Mouse (Mus musculus) G1E (cell line): ENCODE results near the gene Tshz2.

Source experiments
- CTCF ChIP-seq: IDR thresholded peaks from 2 replicates; pipeline ENCODE4 v1.5.1; 2012; ENCODE audit warnings: low read depth, low read length, inconsistent platforms, mixed read lengths
- GATA1 ChIP-seq: IDR thresholded peaks from 2 replicates; pipeline ENCODE4 v1.6.1; 2012; ENCODE audit warnings: borderline replicate concordance, low read length, inconsistent platforms, mixed read lengths
- GATA2 ChIP-seq: IDR thresholded peaks from 2 replicates; pipeline ENCODE4 v1.6.1; 2012; ENCODE audit warnings: low read depth, low read length, inconsistent platforms, borderline replicate concordance
- POLR2AphosphoS5 ChIP-seq: IDR thresholded peaks from 2 replicates; pipeline ENCODE4 v1.6.1; 2012; ENCODE audit warnings: low read depth, low read length, inconsistent platforms; ENCODE audit not compliant: insufficient replicate concordance
- TAL1 ChIP-seq: conservative IDR thresholded peaks from 2 replicates; pipeline ENCODE4 v1.6.1; 2012; ENCODE audit warnings: low read depth, low read length, inconsistent platforms, mixed read lengths

DNA sequence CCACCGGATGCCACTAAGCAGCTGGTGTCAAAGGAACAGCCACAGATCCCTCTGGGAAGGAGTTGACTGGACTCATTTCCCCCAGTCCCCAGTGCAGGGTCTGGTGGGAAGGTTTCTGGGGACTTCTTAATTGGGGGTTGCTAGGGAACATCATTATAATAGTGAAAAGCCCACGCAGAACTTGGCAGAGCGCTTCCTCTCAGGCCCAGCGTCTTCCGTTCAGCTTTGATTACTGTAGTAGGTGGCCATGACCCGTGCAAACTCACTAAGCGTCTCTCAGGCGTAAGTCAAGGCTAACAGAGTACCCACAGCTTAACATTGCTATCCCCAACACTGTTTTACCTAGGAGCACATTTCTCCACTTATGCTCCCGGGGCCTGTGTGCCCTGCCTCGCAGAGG, 181.9 kb downstream of the Tshz2 start:
- no peak for TF ChIP-seq CTCF
- TF ChIP-seq TAL1 = no peak
- TF ChIP-seq POLR2AphosphoS5 = no peak
- TF ChIP-seq GATA1 = no peak
- no peak for TF ChIP-seq GATA2
